Mouse (Mus musculus) spleen, embryonic (tissue): ENCODE measurements at regions not wholly inside any gene's neighbourhood (a gene's known extent, or its start where the extent isn't known, plus 50 kb on each side); places are given as distances from the start of the nearest gene placed in this dataset.

Experiments used
- CTCF ChIA-PET: fragments of 350-600 bp; sonication (Branson Sonifier 250); formaldehyde crosslinking; loops from one replicate; lab custom pipeline; 2022; lab: Charles Lee

DNA sequence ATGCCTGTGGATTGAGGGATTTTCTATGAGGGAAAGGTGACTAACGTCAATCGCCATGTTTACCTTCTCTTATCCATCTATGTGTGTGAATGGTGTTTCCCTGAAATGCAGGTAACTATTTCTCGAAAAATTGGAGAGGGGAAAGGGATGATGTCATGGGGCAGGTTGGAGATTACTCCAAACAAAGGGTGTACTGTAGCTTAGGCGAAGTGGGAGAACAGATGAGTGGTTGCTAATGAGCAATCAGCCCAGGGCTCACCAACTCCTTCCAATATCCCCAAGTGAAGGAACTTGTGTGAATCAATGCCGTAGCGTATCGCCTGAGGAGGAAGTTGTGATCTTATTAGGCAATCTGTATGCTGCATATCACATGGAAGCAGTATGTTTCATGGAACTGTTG is 133.2 kb downstream of the Klf5 start:
- CTCF ChIA-PET = no interaction called here

GRCm38 (mm10) chr14:99434645-99435044 is 136.2 kb downstream of the Klf5 start:
- CTCF ChIA-PET = no interaction called here

DNA sequence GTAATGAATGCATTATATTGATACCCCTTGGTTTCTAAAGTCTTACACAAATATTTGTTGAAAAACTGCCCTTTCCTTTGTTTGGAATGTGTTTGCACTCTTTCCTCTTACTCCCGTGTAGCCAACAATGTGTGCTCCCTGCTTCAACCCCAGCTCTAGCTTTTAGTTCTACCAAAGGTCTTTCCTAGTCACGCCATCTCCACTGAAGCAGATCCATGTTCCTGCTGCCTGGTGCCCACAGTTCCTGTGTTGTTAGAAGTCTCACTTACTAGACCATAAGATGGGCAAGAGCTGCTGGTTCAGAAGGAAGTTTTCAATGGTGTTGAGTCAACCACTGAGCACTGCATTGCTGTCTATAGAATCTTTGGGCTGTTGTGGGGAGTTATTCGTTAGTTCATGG is 137.0 kb downstream of the Klf5 start:
- CTCF ChIA-PET = no interaction called here

GRCm38 (mm10) chr14:99436051-99436450 is 137.6 kb downstream of the Klf5 start:
- CTCF ChIA-PET = no interaction called here

DNA sequence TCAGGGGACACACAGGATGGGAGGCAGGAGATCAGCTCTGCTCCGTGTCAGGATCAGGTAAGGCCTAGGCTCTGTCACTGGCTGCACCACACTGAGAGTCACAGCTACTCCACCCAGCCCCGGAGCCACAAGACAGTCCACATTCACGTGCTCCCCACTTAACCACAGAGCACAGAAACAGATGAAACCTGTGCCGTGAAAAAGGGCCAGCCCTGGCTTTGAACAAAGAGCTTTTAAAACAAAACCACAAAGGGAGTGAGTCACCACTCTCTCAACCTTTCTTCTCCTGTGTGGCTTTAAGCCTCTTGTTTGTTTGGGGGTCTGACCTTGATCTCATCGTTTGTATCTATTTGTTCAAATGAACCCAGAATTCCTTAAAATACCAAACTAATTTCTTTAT is 150.6 kb downstream of the Klf5 start:
- CTCF ChIA-PET = no interaction called here

DNA sequence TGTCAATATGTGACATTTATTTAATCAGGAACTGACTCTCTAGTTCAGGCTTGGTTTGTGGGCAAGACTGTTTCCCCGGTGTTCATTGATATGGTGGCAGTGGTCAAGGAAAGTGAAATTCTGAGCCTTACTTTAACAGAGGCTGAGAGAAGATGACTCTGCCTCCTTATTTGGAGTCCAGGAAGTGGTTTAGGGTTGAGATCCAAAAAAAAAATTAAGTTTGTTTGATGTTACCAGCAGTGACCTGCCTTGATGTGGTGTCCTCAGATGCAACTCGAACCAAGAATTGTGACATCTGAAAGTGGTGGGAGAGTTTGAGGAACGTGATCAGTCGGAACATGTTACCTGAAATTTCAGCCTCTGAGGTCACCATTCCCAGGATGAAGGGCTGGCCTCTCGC is 151.4 kb downstream of the Klf5 start:
- CTCF ChIA-PET = no interaction called here

GRCm38 (mm10) chr14:99451110-99451795 is 152.8 kb downstream of the Klf5 start:
- CTCF ChIA-PET = no interaction called here

DNA sequence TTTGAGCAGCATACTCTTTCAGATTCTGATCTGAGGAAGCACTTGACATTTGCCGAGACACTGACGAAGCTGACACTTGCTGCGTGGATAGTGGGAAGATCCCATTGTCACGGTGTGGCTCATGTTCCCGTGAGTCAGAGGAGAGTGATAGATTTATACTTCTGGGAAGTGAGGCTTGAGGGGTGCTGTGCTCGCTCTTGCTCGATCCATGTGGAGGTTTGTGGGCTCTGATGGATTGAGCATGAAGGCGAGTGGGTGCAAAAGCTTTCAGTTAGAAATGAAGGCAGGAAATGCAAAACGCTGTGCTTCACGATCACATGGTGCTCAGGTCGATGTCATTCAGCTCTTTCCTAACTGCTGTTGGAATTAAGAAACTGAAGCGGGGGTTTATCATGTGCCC is 155.4 kb downstream of the Klf5 start:
- CTCF ChIA-PET = interaction anchor here (0.7 kb wide), 1 partner anchor 168 kb away, joined by 3 read pairs; no protein-coding TSS in a partner anchor

GRCm38 (mm10) chr14:99456555-99456954 is 158.1 kb downstream of the Klf5 start:
- CTCF ChIA-PET = no interaction called here

DNA sequence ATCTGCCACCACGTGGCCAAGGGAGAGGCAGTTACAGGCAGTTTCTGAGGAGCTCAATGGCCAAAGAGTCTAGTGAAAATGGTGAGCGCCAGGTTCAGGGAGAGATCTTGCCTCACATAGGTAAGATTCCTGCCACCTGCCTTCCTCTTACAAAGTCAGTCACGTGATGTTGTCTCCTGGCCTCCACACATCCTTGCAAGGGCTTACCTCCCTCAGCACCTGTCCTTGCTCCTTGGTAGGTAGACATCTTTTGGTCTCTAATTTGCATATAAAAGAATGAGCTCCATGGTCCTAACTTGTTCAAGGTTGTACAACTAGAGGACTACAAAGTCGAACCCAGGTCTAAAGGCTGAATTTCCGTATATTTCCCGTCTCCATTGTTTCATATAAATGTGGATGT is 159.1 kb downstream of the Klf5 start:
- CTCF ChIA-PET = no interaction called here

GRCm38 (mm10) chr14:99472111-99472510 is 173.6 kb downstream of the Klf5 start:
- CTCF ChIA-PET = no interaction called here

- CTCF ChIA-PET = no interaction called here
Observed at GRCm38 (mm10) chr14:99475271-99475670, 176.8 kb downstream of the Klf5 start.

- CTCF ChIA-PET = no interaction called here
Observed at GRCm38 (mm10) chr14:99480325-99481077, 182.0 kb downstream of the Klf5 start.

DNA sequence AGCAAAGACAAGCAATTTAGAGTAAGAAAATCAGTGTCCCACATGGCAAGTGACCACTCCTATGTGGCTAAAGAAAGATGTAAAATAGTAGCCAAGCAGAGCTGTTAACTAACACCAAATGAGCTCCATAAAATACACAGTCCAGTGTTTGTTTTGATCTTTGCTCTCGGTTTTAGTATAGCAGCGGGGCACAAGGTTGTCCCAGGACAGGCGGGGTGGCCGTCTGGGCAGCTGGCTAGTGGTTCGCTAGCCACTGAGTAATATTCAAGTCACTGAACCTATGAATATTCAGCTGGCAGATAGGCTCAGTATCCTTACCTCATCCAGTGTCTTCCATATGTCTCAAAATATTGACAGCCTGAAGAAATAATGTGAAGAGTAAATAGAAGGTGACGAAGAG is 189.5 kb downstream of the Klf5 start:
- CTCF ChIA-PET = no interaction called here

- CTCF ChIA-PET = interaction anchor here (0.7 kb wide), 1 partner anchor 146 kb away, joined by 4 read pairs; no protein-coding TSS in a partner anchor
Observed at GRCm38 (mm10) chr14:99493197-99493596, 194.7 kb downstream of the Klf5 start.

DNA sequence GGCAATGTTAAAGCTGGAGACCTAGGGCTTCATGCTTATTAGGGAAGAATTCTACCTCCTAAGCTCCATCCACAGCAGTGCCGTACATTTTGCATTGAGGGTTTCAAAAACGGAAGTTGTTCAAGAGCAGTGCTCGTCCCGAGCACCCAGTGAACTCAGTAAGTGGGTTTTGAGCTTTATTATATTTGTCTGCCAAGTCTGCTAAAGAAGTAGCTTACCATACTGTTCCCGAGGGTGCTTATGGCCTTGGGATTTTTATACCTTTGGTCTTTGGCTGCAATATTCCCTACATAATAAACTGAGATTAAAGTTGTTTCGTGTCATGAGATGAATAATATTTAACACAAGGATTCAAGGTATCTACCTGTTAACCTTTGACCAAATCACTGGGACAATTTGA is 195.2 kb downstream of the Klf5 start:
- CTCF ChIA-PET = interaction anchor here (0.7 kb wide), 1 partner anchor 147 kb away, joined by 4 read pairs; no protein-coding TSS in a partner anchor

DNA sequence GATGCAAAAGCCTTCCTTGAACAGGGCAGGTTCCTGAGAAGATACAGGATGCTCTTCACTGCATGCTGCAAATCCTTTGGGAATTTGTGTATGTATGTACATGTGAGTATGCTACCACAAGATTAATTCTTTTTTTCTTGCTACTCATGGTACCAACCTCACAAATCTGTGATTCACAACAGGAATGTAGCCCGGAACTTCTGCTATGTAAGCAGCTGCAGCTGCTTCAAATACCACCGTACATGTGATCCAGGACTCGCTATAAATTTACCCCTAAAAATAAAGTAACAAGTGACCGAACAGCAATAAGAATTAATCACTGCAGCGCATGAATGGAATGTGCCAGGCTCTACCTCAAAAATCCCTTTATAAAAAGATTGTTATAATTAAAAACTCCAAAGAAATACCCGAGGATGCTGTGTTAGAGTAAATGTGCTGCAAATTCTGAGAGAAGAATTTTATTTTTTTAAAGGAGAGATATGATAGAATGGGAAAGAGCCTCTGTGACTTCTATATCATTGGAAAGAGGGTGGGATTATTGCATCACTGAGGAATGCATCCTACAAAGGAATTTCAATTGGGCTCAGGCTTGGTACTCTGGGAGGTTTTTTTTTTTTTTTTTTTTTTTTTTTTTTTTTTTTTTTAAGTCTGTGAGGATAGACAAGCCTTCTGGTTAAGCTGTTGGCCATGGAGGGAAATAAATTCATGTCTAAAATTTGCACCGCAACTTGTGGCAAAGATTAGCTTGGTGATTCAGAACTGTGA is 201.2 kb downstream of the Klf5 start:
- CTCF ChIA-PET = interaction anchor here (0.6 kb wide), 1 partner anchor 1447 kb away, joined by 3 read pairs; no protein-coding TSS in a partner anchor

- CTCF ChIA-PET = no interaction called here
Observed at GRCm38 (mm10) chr14:99504909-99505308, 206.4 kb downstream of the Klf5 start.

GRCm38 (mm10) chr14:99509696-99510536 is 211.4 kb downstream of the Klf5 start:
- CTCF ChIA-PET = no interaction called here

DNA sequence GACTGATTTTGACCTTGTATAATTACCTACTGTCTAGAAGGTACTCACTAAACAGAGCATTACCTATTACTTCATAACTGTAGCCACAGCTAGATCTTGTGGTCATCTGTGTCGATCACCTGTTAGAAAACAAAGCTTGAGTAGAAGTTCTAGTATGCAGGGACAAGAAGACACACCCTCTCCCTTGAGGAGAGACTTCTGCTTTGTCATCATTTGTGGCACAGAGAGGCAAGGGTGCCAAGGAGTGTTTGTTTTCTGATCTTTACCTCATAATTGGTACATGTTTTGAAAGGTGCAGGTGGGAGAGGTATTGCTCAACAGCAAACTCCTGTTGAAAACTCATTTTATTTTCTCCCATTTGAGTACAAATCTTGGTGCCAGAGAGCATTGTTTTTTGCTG is 217.0 kb downstream of the Klf5 start:
- CTCF ChIA-PET = no interaction called here

DNA sequence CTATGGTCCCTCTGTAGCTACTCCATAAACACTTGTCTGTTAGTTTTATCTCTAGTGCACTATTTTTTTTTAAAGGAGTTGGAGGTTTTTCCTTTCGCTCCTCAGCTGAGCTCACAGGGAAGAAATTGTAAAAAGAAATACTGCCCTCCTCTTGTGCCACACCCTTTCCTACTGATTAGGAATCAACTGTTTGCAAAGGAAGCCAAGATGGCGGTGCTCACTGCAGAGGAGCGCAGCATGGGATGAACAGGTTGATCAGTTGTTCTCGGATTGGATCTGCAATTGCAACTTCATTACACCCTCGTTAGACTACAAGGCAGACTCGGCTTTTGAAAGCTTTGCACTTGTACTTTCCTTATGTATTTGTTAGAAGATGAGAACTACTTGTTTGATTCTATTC is 218.2 kb downstream of the Klf5 start:
- CTCF ChIA-PET = no interaction called here
